Mouse (Mus musculus): ENCODE data around the gene Plcxd3. TPM values are rescaled to one million over a fixed set of nuclear protein-coding genes. Genes with fewer than 3 reads are reported as not detected.

Plcxd3 gene
- polyA plus RNA-seq (2014; fragmentation: Illumina TruSeq; extraction: RNeasy Lipid Tissue Mini Kit (QIAGEN cat#74804)) = 1.4 TPM

GRCm38 (mm10) chr15:4375423-4376220 lies at the start of gene Plcxd3:
TSS of gene Plcxd3 (plus strand) at chr15:4375491.

All from ovary, adult 10 weeks (tissue).